Mouse (Mus musculus) frontal cortex, adult 2 months (tissue): ENCODE results near the gene Gpr108. TPM values are rescaled to one million over a fixed set of nuclear protein-coding genes. Genes with fewer than 3 reads are reported as not detected.

ENCODE experiments used
- DNase-seq, 2 experiments: peaks; one replicate each; pipeline ENCODE4 v3.0.0; 2022; ENCODE audit warnings: low spot score in 1 of 2; ENCODE audit errors: extremely low spot score in 1 of 2
- polyA plus RNA-seq: library from polyadenylated mRNA; depleted of rRNA; stranded (reverse); fragments of >200 nt; gene quantifications from 2 replicates; pipeline ENCODE4 v1.2.3, GENCODE M21; 2012

The Gpr108 gene
- polyA plus RNA-seq, 1 experiment = 26.1 TPM

GRCm38 (mm10) chr17:57247393-57248200 is 649 bp downstream of the Gpr108 start:
- peak; percentile 98 to 99 for DNase-seq

DNA sequence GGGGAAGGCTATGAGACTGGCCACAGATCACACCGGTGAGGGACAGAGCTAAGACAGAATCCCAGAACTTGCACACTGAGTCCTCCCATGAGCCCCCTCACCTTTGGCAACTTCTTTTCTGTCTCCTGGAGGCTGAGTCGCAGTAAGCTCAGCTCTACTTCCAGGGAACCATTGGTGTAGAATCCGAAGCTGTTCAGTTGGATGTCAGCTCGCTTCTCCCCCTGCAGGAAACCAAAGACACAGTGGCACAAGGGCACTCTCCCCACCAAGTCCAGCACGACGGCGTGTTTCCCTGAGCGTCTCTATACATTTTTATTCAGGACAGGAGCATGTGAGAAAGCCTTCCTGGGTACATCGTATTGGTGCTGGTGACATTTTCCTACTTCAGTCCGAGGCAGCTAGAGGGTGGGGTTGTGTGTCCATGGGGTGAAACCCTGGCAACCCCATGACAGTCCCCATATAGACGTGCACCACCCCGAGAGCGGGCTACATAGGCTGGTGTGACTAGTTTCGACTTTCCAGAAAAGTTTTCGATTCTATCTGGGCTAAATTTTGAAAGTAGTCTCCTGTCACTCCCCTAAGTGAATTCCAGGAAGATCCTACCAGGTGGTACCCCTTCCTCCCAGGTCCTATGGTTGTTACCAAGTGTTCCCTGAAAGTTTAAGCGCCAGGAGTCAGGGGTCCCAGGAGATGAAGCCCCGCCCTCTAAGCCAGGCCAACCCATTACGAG is 1.4 kb downstream of the Gpr108 start:
- no peak for DNase-seq

DNA sequence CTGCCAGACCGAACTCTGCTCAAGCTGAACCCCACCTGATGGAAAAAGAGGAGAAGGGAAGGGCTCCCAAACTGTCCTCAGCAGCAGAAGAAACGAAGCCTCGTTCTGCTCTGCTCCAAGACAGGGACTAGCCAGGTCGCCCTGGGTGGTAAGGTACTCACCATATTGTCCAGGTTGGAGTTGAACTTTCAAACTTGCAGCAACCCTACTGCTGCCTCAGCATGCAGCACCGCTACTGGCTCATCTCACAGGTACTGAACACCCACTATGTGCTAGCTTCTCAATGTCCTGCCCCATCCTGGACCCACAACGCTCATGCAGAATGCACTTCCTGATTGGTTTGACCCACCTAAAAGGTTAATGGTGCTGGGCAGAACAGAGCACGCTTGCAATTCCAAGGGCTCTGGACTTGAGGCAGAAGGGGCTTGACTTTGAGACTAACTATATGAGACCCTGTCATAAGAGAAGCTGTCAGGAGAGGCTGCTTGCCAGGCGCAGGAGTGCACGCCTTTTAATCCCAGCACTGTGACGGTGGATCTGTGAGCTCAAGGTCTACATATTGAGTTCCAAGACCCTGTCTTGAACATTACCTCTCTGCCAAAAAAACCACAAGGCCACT is 2.8 kb downstream of the Gpr108 start:
- no peak for DNase-seq

DNA sequence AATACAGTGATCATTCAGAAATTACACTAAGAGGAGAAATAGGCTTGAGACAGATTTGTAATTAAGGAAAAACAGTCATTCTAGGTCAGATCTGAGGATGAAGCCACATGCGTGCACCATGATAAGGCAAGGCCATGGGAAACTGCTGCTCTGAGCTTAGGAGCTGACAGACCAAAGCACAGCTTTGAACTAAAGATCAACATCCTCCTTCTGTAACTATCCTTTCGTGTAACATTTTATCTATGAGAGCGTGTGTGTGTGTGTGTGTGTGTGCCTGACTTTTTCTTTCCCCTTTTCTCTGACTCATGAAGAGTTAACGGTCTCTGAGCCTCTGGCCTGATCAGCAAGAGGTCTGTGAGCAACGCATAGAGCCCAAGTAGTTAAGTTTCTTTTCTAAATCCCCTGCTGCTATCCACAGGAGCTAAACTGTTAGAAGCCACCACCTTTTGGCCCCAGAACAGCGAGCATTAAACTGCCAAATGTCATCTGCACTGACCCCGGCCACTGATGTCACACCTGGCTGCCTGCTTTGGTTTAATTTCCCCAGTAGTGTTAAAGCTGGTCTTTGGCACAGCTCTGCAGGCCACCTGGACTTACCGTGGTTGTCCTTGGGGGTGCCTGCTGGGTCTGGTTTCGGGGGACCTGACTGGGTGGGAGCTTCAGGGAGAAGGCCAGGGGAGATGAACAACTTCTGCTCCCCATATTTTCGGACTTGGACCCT is 4.4 kb downstream of the Gpr108 start:
- DNase-seq = no peak

GRCm38 (mm10) chr17:57237181-57237580 is 11.1 kb downstream of the Gpr108 start:
- DNase-seq = no peak

- DNase-seq = no peak
These were observed 12.4 kb downstream of the Gpr108 start for GRCm38 (mm10) chr17:57235803-57236202.

DNA sequence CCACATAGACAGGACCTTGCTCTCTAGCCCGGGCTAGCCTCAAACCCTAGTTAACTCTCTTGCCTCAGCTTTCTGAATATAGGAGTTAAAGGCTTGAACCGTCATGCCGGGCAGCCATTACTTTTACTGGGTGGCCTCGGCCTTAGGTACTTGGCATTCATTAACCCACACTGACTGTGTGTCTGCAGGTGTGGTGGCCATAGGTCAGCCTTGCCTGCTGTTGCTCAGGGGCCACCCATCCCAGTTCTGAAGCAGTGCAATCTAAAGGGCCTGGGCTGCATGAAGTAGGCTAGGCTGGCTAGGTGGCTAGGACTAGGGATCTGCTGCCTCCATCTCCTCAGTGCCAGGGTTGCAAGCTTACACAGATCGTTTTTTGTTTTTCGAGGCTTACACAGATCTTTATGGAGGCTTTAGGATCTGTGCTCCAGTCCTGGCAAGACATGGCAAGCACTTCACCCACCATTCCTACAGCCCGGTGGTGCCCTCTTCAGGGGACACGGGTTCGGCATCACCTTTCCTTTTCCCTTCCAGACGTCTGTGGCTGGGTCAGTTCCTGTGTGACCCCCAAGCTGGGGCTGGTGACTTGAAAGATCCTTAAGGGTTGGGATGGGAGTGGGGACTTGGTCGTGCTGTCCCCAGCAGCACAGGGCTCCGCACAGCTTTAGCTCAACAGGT is 13.9 kb downstream of the Gpr108 start:
- no peak for DNase-seq

GRCm38 (mm10) chr17:57233038-57233437 is 15.2 kb downstream of the Gpr108 start:
- DNase-seq = no peak

GRCm38 (mm10) chr17:57232200-57232599 is 16.0 kb downstream of the Gpr108 start:
- no peak for DNase-seq

DNA sequence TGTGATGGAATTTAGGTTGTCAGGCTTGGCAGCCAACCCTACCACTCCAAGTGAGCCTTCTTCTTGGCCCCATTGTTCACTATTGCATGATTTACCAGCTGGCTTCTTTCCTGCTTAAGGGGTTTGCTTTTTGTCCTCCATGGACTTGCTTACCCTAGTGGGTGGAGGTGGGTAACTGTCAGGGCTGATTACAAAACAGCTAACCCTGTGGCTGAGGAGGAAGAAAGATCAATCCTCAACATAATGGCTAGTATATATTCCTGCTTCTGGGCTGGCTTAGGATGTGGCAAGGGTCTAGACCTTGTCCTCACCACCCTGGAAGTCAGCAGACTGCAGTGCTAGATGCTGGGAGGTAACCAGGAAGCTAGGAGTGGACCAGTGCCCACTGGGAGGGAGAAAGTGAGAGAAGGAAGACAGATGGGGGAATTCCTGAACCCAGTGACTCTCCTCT is 16.9 kb downstream of the Gpr108 start:
- DNase-seq = no peak

DNA sequence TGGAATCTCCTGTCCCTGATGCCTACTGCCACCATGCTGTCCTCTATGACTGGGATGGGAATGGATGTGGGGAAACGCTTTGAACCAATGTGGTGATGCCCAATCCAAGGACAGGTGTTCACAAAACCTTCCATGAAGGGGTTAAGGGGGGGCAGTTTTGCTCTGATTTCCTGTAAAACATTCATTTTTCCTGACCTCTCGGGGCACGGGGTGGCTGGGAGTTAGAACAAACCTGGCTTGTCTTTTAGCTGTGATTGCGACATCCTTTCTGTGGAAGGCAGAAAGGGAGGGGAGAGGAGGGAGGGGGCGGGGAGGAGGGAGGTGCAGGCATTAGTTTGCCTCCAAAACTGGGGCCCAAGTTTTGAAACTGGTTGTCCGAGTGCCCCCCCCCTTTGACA is 17.5 kb downstream of the Gpr108 start:
- DNase-seq = no peak

GRCm38 (mm10) chr17:57229851-57230727 is 18.2 kb downstream of the Gpr108 start:
- DNase-seq = no peak

- no peak for DNase-seq
These were observed 19.4 kb downstream of the Gpr108 start for GRCm38 (mm10) chr17:57228873-57229272.

GRCm38 (mm10) chr17:57228014-57228413 is 20.2 kb downstream of the Gpr108 start, which contains the start of gene C3:
Gene C3, minus strand, starts transcription at chr17:57228136.
- DNase-seq = no peak

DNA sequence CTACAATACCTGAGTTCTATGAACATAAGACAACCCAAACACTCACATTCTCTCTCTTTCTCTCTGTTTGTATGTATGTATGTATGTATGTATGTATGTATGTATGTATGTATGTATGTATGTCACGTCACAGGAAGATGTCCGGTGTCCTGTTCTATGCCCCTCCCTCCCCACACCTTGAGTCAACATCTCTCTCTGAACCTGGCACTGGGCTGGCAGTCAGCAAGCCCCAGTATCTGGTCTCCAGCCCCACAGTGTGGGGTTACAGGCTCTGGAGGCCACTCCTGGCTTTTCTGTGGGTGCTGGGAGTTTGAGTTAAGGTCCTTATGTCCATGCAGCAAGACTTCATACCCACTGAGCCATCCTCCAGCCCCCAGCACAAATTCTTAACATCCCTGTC is 20.8 kb downstream of the Gpr108 start:
- DNase-seq = no peak

- no peak for DNase-seq
These were observed 24.9 kb downstream of the Gpr108 start for GRCm38 (mm10) chr17:57223313-57223712.

- no peak for DNase-seq
These were observed 26.3 kb downstream of the Gpr108 start for GRCm38 (mm10) chr17:57221911-57222310.

DNA sequence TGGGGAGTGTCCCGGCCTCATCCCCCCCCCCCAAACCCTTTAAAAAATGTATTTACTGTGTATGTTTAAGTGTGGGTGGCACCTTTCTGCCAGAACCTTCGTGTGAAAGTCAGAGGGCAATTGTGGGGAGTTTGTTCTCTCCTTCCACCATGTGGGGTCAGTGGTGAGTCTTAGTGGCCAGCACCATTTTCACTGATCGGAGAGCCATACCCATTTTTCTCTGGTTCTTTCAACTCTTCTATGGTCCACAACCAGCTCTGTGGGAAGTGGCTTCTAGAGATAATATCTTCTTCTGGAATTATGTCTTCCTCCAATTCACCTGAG is 28.4 kb downstream of the Gpr108 start:
- DNase-seq = peak in 1 of 2 experiments; percentile 10

DNA sequence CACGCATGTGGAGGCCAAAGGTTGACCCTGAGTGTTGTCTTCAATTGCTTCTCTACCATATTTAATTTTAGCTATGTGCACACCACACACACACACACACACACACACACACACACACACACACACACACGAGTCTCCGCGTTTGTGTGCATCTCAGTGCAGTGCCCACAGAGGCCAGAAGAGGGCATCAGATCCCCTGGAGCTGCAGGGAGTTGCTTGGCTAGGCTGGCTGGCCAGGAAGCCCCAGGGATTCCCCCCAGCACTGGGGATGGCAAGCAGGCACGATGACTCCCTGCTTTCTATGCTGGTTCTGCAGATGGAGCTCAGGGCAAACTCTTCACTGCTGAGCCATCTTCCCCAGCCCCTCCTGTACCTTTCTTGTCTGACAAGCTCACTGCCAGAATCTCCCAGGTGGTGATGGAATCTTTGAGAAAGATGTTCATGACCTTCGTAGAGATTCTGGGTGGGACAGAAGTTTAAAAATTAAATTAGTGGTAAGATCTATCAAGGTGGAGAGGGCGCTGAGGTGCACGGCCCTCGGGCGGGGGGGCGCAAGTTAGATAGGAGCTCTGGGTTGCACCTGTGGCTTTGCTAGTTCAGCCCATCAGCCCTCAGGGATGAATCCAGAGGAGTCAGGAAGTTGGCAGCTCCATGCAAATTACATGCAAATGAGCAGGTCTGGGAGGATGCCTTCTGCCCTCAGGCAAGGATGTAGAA is 28.9 kb downstream of the Gpr108 start:
- peak in 1 of 2 experiments; percentile 73 for DNase-seq
